Mouse (Mus musculus): ENCODE results near the gene Vopp1.
"Not testable (repeated sequence)": the region's sequence is repeated elsewhere in the genome, so short reads cannot be mapped to it uniquely, and the experiment has no call there.

Gene Vopp1

DNA sequence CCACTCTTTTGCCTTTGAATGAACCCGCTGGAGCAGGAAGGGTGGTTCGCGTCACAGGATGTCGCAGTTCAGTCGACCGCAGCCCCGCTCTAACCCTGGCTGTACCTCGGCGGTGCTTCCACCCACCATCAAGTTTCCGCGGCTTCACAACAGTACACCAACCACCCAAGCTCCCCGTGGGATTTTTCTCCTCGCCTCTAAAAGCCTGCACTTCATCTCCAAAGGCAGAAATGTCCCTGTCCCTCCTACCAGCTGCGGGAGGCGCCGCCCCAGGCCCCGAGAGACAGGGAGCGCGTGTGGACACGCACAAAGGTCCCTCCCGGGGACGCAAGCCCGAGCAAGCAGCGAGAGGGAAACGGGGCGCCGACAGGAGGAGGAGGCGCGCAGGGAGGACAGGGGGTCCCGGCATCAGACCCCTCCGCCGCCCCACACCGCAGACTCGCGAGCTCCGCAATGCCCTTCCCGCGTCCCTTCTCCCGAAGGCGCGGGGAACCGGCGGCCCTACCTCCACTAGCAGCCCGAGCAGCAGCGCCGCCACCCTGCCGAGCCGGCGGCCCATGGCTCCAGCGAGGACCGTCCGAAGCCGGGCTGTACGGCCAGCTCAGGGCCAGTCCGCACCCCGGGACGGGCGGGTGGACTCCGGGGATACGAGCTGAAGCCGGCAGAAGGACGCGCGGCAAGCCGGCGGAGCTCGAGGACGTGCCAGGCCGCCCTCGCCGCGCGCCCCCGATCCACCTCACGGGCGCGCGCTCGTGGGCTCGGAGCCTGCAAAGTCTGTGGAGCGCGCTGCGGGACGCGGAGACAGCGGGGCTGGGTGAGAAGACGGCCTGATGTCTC lies at the start of gene Vopp1:
Gene Vopp1, minus strand, starts transcription at position 738 of the 837 bp plus-strand sequence.
- peak; percentile 38 to 73 for DNase-seq (ENCODE audit: low spot score in 2 of 2)

DNA sequence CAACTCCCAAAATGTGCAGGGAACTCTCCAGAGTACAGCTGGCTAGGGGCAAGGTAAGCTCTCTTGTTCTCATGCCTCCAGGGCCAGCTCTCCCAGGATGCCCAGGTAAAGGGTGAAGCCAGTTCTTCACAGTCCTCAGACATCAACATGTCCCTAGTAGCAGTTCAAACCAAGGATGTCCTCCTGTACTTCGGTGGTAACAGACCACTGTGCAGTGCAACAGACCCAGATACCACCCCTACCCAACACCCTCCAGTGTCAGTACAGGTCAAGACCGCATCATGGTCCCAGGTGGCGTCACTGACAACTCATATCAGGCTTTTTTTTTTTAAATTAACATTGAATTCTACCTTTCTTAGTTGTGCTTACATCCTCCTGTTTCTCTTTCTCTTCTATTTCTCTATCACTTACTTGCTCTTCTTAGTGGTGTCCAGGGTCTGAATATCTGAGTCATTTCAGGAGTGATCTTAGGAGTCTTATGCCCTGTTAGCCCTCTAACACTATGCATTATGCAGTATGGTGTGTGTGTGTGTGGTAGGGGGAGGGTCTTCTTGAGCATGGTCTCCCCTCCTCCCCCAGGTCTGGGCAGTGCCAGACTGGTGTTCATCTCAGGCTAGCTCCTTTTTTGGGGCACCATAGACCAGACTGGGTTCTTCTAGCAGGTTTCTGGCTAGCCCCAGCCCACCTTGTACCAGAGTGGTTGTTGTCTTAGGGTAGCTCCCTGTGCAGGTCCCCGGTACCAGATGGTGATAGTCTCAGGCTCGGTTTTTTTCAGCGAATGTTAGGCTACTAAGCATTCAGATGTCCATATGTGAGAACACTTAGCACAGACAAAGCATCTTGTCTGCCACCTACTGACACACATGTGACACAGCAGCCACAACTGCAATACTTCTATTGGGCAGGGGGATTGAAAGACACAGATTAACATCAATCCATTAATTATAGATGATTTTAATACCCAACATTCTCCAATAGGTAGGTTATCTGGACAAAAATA lies 34.4 kb upstream of the Vopp1 start:
- peak in 1 of 2 experiments; percentile 21 for DNase-seq (ENCODE audit: low spot score in 2 of 2)

DNA sequence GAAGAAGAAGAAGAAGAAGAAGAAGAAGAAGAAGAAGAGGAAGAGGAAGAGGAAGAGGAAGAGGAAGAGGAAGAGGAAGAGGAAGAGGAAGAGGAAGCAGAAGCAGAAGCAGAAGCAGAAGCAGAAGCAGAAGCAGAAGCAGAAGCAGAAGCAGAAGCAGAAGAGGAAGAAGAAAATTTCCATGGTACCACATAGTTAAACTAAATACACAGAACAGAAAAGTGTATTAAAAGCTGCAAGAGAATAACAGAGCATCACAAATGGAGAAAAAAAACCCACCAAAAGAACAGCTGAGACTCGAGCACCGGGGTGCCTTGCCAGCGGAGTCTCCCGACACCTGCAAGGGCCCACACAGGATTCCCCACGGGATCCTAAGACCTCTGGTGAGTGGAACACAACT lies 26.2 kb upstream of the Vopp1 start:
- DNase-seq (ENCODE audit: low spot score in 2 of 2): not testable (repeated sequence)

DNA sequence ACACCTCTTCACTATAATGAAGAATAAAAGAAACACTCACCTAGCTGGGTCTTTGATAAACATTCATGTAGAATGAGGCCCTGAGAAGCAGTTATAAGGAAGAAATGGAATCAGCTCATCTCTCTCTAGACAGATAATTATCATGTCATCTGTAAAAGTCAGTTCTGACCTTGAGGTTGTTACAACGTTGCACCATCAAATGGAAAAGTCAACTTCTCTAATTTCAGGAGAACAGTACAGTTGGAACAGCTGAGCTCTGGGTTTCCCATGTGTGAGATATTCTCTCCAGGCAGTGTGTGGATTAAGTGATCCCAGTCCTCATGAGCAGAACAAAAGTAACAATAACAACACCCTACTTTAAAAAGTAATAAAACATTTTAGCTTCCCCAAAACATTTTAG lies 25.3 kb upstream of the Vopp1 start, which contains the start of gene Vmn1r21:
Gene Vmn1r21, minus strand, starts transcription at position 58 of the 400 bp plus-strand sequence.
- DNase-seq (ENCODE audit: low spot score in 2 of 2): no peak

DNA sequence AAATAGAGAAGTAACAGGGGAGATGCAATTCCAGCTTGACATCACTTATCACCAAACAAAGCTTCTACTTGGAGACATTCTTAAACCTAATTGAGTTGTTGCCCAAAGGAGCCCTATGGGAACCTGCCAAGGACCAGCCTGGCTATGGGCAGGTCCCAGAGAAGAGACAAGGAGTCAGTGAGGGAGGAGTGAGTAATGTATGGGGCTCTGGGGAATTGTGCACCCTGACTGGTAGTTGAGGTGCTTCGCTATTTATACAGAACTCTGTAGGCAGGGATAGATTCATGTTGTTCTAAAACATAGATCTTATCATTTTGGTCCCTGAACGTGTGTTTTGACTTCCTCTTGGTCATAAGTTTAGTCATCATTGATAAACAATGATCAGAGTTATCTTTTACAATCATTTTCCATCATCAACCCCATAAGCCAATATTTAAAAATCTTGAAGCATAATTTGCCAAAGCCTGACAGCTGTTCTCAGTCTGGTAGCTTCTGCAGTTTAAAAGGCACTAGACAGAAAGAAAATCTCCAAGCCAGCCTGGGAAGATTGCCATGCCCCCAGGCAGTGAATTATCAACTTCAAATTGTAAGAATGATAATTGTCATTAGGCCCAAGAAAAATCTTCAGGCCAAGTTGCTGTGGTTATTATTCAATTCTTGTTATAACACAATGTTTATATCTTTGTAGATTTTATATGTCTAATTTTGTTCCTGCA lies 14.9 kb upstream of the Vopp1 start:
- DNase-seq (ENCODE audit: low spot score in 2 of 2): peak in 1 of 2 experiments; percentile 16

DNA sequence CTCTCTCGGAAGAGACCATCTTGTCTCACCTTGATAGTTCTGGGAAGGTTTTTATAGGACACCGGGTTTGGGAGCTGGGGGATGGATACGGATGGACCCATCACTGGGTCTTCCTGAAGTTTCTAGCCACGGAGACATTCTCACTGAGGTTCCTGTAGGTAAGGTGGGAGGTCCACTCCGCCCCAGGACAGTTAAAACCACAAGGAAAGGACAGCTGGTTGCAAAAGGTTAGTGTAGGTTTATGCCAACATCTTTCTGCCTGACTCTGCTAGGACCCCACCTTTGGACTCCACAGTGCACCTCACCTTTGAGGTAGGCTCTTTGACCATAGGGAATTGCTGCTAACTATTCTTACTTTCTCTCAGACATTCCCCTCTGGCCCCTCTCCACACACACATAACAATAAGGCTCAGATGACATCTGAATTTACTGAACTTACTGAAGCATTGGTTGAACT lies 328 bp upstream of the Vopp1 start:
- DNase-seq (ENCODE audit: low spot score in 2 of 2): no peak

DNA sequence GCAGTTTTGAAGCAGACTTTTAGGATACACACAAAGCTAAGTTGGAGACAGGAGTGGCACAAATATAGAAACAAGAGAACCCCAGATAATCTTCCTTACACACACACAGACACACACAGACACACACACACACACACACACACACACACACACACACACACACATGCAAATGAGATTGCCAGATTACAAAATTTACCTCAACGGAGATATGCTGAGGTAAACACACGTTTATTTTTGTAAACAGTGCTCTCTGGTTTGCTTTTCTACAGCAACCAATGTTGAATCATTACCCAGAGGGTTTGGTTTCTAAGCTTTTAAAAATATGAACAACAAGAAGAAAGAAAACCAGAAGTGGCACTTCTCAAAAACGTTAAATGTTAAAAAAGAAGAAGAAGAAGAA lies 1.5 kb downstream of the Vopp1 start:
- DNase-seq (ENCODE audit: low spot score in 2 of 2): no peak

DNA sequence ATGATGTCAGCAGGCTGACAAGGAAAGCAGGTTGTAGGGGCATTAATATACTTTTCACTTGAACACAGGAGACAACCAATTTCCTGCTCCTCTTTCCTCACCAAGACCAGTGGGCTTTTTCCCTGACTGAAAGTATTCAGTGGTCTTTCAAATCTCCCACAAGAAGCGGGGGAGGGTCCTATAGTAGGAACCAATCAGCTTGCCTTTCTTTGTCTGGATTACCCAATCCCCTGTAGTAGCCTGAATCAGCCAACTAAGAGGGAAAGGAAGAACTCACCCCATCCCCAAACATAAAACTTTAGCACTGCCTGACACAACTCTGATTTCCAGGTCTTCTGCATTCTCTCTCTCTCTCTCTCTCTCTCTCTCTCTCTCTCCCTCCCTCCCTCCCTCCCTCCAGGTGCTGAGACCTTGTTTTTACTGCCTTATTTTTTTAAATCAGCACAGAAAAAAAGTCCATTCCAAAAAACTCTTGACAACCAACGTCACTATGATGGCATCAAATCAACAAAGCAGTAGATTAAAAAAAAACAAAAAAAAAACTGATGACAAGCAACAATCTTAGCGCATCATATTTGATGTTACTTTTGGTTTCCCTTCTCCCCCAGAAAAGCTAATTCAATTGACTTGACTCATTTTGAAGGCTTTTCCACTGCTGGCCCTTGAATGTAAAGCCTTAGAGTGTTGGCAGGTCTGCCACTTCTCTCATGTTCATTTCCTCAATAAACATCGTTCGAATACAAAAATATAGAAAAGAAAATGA lies 2.1 kb downstream of the Vopp1 start:
- no peak for DNase-seq (ENCODE audit: low spot score in 2 of 2)

DNA sequence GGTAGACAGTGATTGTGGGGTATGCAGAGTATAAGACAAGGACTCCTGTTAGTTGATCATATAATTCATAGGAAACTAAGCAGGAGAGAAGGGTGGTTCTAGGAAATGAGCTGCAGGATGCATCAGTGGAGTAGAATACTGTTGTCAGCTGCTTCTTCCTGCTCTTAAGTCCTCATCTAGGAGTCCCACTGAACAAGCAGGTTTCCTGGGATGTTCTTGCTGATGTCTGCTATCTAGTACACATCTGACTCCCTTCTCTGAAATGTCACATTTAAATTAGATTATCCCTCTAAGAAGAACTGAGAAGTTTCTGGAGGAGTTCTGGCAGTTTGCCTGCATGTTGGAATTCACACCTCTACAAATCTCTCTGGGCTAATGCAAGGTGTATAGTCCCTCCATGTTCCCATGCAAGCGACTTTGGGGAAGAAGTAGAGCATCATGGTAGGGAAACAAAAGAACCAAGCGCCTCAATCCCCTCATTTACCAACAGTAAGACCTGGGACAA lies 10.5 kb downstream of the Vopp1 start:
- DNase-seq (ENCODE audit: low spot score in 2 of 2): no peak

DNA sequence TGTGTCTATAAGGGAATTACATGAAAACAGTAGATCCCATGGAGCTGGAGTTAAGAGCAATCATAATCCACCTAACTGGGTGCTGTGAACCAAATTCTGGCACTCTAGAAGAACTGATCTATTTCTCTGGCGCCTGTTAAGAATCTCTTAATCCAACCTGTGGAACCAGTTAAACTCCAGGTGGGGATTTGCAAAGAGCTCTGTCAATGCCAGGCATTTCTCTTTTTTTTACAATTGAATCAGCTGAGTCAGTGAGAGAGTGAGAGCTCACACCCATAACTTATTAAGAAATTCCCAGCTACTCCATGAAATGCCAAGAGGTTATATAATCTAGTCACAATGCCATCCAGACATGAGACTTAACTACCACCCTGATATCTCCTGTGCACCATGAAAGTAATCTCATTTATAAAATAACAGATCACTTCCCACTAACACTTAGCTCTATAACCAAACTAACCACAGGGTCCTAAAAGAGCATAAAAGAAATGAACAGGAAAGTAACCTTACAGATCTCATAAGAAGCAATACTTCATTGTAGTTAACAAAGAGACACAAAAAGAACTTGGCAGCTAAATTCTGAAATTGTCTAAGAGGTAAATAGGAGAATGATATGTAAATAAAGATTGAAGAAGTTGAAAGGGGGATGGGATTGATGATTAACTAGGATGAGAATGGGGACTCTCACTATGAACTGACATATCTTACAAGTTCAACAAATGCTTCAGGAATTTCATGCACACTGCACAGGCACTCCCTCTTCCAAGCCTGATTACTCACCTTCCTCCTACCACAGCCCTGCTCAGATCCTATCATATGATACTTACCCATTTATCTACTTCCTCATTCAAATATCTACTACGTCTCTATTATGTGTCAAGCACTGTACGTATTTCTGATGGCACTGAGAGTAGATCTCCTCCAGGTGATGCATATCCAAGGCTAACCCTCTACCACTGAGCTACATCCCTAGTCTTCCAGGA lies 12.9 kb downstream of the Vopp1 start:
- no peak for DNase-seq (ENCODE audit: low spot score in 2 of 2)

DNA sequence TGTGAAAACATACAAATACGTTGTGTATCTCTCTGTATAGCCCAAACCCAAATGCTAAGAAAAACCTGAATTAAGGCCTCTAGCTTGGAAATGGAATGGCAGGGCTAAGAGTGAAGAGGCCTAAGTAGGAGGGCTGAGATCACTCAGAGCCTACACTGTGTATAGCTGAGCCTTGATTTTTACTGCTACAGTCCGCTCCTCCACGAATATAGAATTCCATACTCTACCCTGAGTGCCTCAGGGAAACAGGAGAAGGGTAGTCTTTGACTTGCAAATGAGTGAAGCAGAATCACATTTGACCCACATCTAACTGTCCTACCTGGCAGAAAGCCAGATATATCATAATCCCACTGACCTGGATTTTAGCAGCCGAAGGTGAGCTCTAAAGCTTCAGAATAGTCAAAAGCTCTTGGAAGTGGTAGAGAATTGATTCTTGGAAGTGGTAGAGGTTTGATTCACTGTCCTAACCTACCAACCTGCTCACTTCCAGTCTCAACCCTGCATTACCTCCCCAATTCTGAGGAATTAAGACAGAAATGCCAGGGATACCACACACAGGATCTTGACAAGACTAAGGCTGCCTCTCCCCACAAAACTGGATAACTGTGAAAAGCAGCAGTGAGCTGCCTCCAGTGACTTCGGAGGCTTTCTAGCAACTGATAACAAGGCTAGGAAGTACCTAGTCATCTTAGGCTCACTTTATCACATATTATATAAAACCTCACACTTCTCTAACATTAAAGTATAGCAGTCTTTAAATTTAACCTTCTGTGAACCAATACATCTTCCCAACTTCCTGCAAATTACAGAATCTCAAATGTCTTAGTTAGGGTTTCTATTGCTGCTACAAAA lies 19.5 kb downstream of the Vopp1 start:
- DNase-seq (ENCODE audit: low spot score in 2 of 2): no peak

DNA sequence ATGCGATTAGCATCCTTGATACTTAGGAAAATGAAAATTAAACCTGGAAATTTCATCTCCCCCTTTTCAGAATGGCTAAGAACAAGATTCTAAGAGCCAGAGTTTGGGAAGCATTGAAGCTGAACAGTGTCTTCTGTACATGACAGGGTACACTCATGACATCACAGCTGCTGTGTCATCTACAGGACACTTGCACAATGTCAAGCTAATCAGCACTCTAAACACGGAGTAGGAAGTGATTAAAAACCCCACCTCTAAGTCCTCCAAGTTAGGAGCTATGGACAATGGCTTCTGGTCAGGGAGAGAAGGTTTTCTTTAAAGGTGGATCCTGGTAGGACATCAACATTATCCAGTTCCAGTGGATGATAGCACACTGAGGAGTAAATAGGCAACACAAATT lies 21.8 kb downstream of the Vopp1 start:
- DNase-seq (ENCODE audit: low spot score in 2 of 2): no peak

DNA sequence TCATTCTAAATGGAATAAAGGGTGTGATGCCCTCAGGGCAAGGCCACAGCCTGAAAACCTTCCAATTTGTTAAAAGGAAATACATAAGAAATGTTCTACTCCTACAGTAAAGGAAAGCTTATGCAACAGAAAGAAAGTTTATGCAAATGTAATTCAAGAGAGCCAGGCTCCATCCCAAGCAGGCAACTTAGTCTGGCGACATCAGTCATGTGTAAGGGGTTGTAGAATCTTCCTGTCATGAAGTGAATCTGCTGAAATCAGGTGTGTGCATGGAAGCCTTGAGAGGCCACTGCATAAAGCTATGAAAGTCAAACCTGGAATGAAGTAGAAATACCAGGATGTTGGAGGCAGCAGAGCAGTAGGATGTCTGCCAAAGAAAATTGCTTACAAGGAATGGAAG lies 26.0 kb downstream of the Vopp1 start:
- no peak for DNase-seq (ENCODE audit: low spot score in 2 of 2)

DNA sequence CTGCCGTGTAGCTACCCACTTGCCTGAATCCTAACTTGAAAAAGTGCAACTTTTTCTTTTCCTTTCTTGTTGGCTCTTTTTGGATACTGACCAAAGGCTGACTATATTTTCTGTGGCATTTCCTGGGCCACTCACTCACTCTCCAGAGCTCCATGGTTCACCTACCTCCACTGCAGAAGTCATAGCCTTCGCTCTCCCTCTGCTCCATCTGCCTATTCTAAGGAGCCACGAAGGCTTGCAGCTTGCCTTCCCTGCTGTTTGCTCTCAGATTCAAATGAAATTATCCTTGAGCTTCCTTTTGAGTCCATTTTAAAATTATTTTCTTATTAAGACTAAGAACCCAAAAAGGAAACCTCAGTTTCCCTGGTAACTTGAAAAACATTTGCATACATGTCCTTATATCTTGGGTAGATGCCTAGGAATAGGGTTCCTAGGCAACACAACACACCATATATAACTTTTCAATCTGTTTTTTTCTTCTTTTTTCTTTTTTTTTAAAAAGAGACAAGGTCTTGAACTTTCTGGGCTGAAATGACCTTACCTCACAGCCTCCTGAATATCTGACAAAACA lies 28.0 kb downstream of the Vopp1 start:
- no peak for DNase-seq (ENCODE audit: low spot score in 2 of 2)

DNA sequence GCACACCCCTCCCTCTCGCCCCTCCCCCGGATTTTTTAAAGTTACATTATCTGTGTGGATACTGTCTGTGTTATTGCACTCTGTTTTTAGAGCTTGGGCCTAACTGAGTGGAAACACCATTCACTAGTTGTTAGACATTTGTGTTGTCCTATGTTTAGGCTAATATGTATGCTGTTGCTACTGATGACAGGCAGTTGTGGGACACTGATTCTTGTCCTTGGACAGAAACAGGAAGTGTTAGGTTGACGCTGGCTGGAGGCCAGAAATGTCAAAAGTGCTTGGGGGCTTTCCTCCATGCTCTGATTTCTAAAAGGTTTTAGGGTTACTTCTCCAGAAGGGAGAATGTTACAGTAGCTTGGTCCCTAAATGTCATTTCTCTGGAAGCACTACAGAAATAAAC lies 29.1 kb downstream of the Vopp1 start:
- DNase-seq (ENCODE audit: low spot score in 2 of 2): no peak

DNA sequence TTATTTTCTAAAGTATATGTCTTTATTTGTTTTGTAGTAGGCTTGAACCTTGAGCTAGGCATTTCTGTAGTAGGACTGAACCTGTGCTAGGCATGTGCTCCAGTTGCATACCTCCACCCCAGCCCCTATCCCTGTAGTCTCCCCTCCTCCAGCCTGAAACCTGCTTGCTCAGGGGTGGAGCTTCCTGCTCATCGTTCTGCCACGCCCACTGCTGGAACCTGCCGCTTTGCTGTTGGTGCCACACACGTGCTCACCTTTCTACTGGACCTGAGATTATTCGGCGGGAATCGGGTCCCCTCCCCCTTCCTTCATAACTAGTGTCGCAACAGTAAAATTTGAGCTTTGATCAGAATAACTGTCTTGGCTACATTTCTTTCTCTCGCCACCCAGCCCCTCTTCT lies 32.1 kb downstream of the Vopp1 start:
- DNase-seq (ENCODE audit: low spot score in 2 of 2): not testable (repeated sequence)

DNA sequence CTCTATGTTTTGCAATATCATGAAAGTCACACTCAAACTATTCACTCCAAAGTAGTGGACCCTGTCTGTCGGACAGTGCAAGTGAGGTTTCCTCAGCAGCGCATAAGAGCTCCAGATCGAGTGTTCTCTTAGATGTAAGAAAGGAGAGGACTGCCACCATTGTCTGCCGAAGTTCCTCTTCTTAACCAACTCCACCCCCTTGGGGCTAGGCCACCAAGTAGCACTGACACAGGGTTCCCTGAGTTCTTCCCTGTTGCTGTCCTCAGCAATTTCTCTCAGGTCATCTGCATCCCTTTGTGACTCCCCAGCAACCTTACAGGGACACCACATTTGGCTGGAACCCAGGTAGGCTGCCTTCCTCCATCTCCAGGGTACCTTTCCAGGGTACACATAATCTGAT lies 34.4 kb downstream of the Vopp1 start:
- DNase-seq (ENCODE audit: low spot score in 2 of 2): no peak

DNA sequence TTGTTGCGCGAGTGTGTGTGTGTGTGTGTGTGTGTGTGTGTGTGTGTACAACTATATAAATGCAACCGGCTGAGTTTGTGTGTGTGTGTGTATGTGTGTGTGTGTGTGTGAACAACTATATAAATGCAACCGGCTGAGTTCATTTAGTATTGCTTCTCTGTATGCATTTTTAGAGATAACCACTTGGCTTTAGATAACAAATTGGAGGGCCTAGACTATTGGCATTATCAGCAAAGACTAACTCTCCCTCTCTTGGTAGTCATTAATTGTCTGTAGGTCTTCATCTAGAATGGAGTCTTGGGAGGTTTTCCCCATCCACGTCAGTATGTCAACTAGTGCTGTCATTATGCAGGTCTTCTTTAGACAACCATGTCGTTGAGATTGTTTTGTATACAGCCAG lies 37.6 kb downstream of the Vopp1 start:
- DNase-seq (ENCODE audit: low spot score in 2 of 2): no peak

Measured in cerebellum, postnatal 4 days (tissue).